Mouse (Mus musculus) left cerebral cortex, postnatal 36 days (tissue): Measurements from ENCODE around the gene Aqp3. TPM values are rescaled to one million over a fixed set of nuclear protein-coding genes. Genes with fewer than 3 reads are reported as not detected.

ENCODE experiments used
- DNase-seq, 2 experiments: peaks; one replicate each; pipeline ENCODE4 v3.0.0; 2021 to 2022; ENCODE audit warnings: low spot score in 2 of 2, mixed read lengths in 1 of 2
- intact Hi-C: fragments of 180-260 bp; cut with DNase I; formaldehyde crosslinking; loops from one replicate; pipeline ENCODE4 v1.15.1; 2025
- total RNA-seq, 2 experiments: library from RNA; stranded (reverse); gene quantifications; 2 replicates each; pipeline ENCODE4 v1.2.3; 2021

The Aqp3 gene
- total RNA-seq = not detected

DNA sequence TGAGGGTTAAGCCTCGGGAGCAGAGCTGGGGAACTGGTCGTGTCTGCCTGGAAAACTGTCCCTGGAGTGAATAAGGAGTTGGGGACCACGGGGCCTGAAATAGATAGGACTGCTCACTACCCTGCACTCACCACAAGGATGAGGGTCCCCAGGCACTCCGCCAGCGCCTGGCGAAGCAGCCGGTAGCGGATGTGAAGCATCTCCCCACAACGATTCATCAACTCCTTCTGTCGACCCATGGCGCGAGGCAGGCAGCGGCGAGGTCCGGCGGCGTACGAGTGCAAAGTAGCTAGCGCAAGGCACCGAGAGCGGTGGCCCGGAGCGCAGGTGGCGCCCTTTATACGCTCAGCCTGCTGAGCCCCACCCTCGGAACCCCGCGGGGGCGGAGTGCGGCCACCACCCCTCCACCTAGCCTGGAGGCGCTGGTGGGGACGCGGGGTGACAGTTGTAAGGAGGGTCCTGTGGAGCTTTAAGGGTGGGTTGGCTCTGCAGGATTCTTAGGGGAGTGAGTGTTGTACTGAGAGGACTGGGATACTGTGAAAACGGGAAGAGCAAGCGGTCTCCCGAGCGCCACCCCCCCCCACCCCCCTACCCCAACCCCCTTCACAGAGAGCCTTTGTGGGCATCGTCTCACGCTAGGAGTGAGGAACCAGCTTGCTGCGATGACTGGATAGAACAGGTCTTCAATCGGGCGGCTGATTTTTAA lies at the start of gene Aqp3:
Gene Aqp3 (minus strand): TSS at position 313 of the 706 bp plus-strand sequence.
- intact Hi-C loops = no loop called here
- DNase-seq = no peak

DNA sequence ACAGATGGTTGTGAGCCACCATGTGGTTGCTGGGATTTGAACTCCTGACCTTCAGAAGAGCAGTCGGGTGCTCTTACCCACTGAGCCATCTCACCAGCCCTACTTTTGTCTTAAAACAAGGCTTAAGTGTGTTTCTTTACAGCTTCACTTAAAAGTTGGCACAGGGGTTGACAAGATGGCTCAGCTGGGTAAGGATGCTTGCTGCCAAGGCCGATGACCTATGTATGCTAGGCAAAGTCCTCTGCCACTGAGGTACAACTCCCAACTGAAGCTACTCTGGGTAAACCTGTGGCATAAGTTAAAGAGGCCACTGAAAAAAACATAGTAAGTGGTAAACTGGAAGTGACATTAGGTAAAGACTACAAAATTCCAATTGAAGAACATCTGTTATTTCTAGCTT lies 44.6 kb upstream of the Aqp3 start:
- intact Hi-C loops = no loop called here
- DNase-seq = no peak

DNA sequence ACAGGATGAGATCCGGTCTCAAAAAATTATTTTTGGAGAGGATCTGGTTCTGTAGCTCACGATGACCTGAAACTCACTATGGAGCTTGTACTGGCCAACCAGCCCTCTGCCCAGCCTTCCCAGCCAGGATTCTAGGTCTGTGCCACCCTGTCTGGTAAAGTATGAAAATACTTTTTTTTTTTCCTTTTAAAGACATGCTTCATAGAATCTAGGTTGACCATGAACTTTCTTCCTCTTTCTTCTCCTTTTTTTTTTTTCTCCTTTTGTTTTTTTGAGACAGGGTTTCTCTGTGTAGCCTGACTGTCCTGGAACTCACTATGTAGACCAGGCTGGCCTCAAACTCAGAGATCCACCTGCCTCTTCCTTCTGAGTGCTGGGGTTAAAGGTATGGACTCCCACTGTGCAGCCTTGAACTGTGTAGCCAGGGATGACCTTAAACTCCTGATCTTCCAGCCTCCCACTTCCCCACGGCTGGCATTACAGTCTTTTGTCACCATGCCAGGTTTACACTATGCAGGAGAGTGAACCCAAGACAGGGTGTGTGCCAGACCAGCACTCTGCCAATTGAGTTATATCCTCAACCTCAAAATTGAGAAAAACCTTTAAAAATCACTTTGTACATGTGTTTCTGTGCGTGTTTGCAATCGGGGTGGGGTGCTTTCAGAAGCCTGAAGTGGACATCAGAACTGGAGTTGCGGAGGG lies 42.3 kb upstream of the Aqp3 start:
- DNase-seq = no peak
- intact Hi-C loops = no loop called here

DNA sequence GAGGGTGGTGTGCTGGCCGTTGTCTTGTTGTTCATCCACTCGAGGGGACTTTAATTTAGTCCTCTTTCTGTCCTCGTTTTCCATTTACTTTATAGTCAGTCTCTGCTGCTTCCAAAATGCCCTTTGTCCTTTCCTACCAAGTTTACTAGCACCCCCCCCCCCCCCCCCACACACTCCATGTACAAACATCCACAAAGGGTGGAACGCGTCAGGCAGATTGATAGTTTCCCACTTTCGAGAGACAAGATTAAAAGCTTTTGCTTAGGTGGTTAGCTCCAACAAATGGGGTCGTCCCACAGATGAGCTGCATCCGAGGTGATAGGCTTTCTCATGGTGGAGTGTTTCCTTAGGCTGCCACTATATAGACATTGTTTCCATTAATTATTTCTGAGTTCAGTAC lies 38.8 kb upstream of the Aqp3 start:
- intact Hi-C loops = loop anchor here (5.0 kb wide), 1 partner anchor 140 kb away; the partner anchor contains the start of gene Ubap2
- DNase-seq = no peak

DNA sequence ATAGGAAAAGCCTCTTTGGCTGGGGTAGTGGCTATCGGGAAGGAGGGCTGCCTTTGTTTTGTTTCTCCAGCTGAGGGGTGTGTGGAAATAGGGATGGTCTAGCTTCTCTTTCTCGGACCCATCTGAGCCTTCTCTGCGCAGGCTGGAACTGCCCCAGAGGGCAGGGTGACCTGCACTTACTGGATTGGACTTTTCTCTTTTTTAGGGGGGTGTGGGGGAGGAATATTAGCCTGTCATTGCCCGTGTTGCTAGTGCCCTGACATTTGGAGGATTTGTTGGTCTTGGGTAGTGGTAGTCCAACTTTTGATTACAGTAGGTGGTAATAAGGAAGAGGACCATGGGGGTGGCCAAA lies 38.4 kb upstream of the Aqp3 start:
- intact Hi-C loops = loop anchor here (5.0 kb wide), 1 partner anchor 141 kb away; the partner anchor contains the start of gene Ubap2
- DNase-seq = no peak

DNA sequence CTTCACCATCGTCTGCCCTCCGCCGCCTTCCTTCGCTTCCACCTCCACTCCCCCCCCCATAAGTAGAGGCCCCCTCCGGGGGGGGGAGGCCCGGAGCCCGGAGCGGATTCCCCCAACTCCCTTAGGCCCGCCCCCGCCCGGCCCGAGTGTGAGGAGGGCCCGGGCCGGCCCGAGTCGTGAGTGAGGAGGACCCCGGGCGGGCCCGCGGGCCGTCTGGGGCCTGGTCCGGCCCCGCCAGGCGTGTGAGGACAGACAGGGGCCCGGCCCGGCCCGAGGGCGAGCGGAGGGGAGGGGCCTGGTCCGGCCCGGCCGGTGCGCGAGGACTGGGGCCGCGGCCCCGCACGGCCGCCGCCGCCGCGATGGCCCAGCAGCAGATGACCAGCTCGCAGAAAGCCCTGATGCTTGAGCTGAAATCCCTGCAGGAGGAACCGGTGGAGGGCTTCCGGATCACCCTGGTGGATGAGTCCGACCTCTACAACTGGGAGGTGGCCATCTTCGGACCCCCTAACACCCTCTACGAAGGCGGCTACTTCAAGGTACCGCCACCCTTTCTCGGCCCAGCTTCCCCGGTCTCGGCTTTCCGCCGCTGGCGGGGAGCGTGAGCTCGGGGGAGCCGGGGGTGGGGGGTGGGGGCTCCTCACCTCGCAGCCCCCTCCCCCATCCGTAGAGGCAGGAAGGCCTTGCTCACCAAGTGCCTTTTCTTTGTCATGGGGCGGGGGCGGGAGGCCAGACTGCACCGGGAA lies 37.9 kb upstream of the Aqp3 start, which contains the start of gene Ube2r2:
Gene Ube2r2 (plus strand): TSS at position 33 of the 743 bp plus-strand sequence.
- DNase-seq = peak; percentile 49 to 60
- intact Hi-C loops = loop anchor here (2.0 to 5.0 kb wide), 2 partner anchors 31 to 141 kb away; partner anchors contain the start of gene Ubap2

DNA sequence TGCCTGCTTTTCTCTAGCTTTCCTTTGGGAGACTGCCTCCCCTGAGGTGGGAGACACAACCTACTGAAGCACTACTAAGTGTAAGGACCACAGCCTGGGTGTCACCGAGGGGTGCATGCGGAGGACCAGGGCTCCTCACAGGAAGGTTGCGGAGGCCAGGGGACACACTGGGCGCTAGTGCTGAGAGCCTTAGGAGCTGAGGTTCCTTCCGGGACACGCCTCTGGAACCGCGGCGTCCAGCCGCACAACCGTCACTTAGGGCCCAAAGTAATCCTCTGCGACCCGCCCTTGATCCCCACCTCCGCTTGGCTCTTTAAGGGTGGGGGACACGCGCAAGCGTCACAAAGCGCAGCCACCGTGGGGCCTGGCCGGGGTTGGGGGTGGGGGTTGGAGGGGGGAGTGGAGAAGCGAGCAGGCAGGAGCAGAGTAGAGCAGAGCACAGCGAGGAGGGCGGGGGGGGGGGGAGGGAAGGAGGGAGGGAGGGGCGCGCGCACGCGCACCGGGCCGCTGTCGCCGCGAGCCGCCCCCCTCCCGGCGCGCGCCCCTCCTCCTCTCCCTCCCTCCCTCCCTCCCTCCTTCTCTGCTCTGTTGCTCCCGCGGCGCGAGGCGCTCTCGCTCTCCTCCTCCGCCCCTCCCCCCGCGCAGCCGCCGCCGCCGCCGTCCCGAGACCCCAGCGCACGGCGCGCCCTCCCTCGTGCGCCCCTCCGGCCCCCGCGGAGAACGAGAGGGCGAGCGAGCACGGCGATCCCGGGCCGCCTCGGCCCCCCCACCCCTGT lies 37.1 kb upstream of the Aqp3 start:
- intact Hi-C loops = loop anchor here (2.0 to 5.0 kb wide), 2 partner anchors 32 to 142 kb away; partner anchors contain the start of gene Ubap2
- DNase-seq = peak; percentile 62 to 75

DNA sequence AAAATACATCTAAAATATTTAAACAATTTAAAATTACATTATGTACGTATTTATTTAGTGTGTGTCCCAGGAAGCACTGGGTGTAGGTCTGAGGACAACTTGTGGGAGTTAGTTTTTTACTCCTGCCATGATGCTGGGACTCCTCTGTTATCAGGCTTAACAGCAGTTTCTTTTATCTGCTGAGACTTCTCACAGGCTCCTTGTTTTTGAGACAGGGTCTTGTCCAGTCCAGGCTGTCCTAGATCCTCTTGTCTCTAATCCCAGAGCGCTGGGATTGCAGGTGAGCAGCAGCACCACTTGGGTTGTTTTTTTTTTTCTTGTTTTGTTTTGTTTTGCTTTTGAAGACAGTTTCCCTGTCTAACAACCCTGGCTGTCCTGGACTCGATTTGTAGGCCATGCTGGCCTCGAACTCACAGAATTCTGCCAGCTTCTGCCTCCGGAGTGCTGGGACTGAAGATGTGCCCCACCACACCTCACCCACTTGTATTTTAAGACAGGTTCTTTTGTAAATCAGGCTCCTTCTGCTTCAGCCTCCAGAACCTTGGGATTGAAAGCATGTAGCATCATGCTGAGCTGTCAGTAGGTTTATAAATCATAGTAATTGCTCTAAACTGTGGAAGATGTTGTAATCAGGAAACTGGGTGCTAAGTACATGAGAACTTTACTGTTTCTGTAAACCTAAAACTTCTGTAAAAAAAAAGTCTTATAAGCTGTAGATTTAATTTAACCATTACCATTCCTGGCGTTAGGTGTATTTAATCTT lies 35.7 kb upstream of the Aqp3 start:
- no peak for DNase-seq
- intact Hi-C loops = loop anchor here (2.0 kb wide), 1 partner anchor 33 kb away; no protein-coding TSS in a partner anchor

DNA sequence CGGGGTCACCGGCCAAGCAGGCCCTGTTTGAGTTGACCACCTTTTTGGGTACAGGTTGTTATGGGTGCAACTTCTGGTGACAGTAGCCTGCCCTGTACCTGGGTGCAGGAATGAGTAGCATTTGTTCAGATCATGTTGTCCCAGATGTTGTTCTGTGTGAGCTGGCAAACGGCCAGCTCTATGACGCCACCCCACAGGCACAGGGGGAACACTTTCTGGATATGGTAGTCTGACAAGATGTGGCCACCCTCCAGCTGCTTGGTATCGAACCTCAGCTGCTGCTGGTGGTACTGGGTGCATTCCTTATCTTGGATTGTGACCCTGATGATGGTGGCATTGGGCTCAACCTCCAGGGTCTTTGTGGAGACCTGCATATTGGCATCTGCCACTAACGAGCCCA lies 34.5 kb upstream of the Aqp3 start:
- no peak for DNase-seq
- intact Hi-C loops = no loop called here

DNA sequence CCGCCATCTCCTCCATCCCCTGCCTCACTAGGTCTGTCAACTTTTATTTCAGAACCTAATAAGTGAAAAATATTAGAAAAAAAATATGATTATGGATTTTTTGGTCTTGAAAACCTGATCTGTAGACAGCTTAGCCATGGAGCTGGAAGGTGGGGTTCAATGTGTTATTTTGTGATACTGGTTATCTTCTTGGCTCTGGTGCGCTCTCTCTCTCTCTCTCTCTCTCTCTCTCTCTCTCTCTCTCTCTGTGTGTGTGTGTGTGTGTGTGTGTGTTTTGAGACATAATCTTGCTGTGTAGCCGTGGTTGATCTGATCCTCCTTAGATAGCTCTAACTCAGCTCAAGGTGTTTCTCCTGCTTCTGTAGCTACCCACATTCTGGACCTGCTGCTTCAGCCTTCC lies 31.9 kb upstream of the Aqp3 start:
- DNase-seq = no peak
- intact Hi-C loops = no loop called here

DNA sequence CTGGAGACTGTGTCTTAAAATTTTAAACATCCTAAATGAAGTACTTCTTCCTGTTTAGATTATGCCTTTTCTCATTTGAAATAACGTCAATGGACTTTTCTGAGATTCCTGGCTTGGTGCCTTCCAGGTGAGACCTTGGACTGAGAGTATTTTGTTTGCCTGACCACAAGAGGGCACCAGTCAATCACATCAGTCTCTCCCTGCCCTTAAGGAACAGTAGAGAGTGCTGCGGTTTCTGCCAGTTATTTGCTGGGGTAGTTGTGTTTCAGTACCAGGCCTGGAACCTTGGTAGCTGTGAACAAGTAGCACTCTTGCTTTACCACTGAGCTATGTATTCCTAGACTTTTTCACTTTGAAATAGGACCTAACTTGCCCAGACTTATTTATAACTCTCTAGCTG lies 31.4 kb upstream of the Aqp3 start:
- intact Hi-C loops = no loop called here
- peak in 1 of 2 experiments; percentile 32 for DNase-seq

DNA sequence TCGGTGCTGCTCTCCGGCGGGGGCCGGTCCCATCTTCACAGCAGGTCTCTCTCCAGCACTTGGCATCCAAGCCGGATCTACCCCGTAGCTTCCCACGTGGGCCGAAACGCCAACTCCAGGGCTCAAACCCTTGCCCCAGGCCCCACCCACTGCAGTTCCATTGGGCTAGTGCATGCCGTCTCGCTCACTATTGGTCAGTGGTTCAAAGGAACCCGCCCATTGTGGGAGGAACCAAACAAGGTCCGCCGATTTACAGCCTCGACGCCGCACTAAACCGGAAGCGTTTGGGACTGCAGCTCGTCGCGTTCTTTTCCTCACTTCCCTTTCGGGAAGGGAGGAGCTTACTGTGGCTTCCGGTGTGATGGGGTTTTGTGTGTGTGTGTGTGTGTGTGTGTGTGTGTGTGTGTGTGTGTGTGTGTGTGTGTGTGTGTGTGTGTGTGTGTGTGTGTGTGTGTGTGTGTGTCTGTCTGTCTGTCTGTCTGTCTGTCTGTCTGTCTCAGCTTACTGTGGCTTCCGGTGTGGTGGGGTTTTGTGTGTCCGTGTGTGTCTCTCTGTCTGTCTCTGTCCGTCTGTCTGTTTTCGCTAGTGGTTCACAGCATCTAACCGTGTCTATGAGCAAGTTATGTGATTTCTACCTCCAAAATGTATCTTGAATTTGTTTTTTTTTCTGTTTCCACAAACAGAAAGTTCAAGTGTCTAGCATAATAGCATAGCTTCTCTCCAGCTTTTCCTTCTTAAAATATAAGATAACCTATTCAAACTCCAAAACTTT lies 26.4 kb upstream of the Aqp3 start, which contains the start of gene Nol6:
Gene Nol6 (minus strand): TSS at position 276 of the 772 bp plus-strand sequence.
- DNase-seq = peak; percentile 97 to 99
- intact Hi-C loops = no loop called here

DNA sequence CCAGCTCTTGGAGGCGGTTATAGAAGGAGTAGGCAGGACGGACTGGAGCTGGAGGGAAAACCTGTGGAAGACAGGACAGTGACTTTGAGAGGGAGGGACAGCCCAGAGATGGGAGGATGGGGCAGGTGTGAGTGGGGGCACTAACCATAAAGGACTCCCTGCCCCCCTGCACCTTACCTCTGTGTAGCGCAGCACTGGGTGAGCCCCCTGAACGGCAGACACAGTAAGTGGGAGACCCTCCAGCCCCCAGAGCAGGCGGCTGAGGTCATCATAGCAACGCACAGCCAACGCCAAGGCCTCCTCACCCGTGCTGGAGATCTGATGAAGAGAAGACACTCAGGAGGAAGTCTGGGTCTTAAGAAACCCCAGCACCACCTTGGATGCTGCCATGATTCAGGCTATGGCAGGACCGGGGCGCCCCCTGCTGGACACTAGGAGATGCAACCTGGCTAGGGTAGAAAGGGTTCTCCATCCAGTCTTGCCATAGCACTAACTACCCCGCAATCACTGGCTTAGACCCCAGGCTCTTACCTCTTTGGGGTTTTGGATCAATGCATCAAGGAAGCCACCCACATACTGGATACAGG lies 20.8 kb upstream of the Aqp3 start:
- intact Hi-C loops = loop anchor here (1.0 kb wide), 1 partner anchor 68 kb away; no protein-coding TSS in a partner anchor
- DNase-seq = peak; percentile 37 to 44

DNA sequence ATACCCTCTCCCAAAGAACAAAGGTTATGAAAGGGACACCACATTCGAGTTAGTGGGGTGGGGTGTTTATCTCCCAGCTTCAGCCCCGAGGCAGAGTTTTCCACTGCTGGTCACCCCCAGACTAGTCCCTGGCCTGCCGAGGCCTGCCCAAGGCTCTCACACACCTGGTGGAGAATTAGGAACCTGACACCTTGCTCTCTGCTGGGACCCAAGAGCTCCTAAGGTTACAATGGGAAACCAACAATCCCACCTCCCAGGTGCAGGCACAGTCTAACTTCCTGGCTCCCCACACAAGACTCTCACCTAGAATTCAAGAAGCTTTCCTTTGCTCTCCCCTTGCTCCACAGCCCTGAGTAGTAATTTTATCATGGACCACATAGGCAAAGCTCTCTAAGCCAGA lies 18.8 kb upstream of the Aqp3 start:
- no peak for DNase-seq
- intact Hi-C loops = no loop called here

DNA sequence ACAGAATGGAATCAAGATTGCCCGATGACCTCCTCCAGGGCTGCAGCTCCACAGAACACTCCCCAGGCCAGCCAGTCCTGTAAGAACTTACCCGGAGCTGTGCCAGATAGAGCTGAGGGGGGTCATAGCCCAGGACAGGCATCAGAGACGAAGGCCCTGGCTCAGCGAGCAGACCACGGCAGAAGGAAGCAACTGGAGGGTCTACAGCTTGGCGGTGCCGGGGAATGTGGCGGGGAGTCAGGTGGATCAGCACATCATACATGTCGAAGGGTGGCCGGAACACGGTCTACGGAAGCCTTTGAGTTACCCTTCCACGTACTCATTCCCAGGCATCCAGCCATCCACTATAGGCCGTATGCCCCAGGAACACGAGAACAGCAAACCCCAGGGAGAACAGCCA lies 17.8 kb upstream of the Aqp3 start:
- intact Hi-C loops = no loop called here
- DNase-seq = no peak

DNA sequence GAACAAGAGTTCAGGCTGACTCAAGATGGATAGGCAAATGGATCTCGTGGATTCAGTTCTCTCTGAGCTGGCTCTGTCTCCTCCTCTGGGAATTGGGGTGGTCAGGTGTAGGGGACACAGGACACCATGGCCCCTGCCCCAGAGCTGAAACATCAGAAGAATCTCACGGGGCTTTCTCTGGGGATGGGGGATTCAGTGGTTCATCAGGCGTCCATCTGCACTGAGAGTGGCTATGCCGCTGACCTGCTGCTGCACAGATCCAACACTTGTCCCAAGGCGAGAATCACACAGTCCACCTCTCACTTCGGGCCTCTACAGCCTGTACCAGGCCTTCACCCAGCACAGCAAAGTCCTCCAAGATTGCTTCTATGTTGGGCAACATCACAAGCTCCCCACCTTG lies 17.1 kb upstream of the Aqp3 start:
- no peak for DNase-seq
- intact Hi-C loops = no loop called here

DNA sequence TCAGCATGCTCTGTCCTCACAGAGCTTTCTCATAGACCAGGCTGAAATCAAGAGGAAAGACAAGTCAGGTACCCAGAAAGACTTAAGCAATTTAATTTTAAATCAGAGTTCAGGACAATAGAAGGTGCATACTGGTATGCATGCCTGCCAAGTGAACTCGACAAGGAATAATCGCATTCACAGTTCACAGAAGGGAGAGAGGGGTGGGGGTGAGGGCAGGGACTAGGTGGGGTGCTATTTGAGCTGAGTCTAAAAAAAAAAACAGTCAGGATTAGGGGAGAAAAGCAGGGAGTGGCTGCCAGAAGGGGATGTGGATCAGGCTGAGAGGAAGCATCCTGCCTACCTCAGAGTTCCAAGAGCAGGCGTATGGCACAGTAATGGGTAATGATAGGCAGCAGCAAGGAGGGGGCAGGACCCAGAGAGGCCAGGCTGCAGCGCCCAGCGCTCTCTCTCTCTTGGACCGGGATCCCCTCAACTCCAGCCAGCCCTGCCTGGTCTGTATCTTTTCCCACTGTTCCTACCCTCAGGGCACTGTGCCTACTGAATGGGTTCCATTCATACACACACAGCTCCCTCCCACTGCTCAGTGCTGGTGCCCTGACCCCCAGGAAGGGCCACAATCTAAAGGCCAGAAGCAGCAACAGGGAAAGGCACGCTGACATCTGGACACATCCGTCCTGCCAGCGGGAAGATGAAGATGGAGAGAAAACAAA lies 16.5 kb upstream of the Aqp3 start:
- intact Hi-C loops = no loop called here
- no peak for DNase-seq
